Mouse (Mus musculus): Measurements from ENCODE around the gene Epha7. TPM values are rescaled to one million over a fixed set of nuclear protein-coding genes. Genes with fewer than 3 reads are reported as not detected.

The Epha7 gene
- polyA plus RNA-seq, 2 experiments: 0.58 to 1.1 TPM

GRCm38 (mm10) chr4:28837669-28838068 is 24.7 kb downstream of the Epha7 start:
- Histone ChIP-seq H3K4me1 (replicated peaks; ENCODE audit: control insufficient read depth in 2 of 2, insufficient read depth in 2 of 2, low read length in 1 of 2) (no peaks in the 10 kb centered on the region), H3K27me3 (ENCODE audit: control insufficient read depth, insufficient read depth, low read length) (no peaks in the 10 kb centered on the region), H3K27ac (no peak overlapping the region), H3K4me3 (ENCODE audit: insufficient read depth in 1 of 2, low read depth in 2 of 2, low read length in 2 of 2) (no peak overlapping the region), H3K4me2 (ENCODE audit: low read depth) (no peak overlapping the region), H3K36me3 (replicated peaks; ENCODE audit: control insufficient read depth, insufficient read depth, low read depth) (no peaks in the 10 kb centered on the region), H3K9me3 (ENCODE audit: control insufficient read depth, low read length) (no peaks in the 10 kb centered on the region), H3K9ac (replicated peaks) (no peak overlapping the region)
- ATAC-seq (ENCODE audit: insufficient read depth): no peak
- DNase-seq (ENCODE audit: low read depth in 3 of 3, low spot score in 3 of 3): no peak
- no peak for TF ChIP-seq CTCF (IDR thresholded peaks at IDR 0.05; ENCODE audit: low read depth)
- no peak for TF ChIP-seq EP300 (IDR thresholded peaks at IDR 0.05; ENCODE audit: low read depth)
- WGBS (ENCODE audit: insufficient replicate concordance): 34% methylated on average over 3 of the region's 3 CpGs

GRCm38 (mm10) chr4:28846311-28846710 is 33.4 kb downstream of the Epha7 start:
- ATAC-seq (ENCODE audit: insufficient read depth) (no peak), DNase-seq (ENCODE audit: low read depth in 3 of 3, low spot score in 3 of 3) (no peak)
- Histone ChIP-seq H3K9ac (replicated peaks) (no peak overlapping the region), H3K4me3 (ENCODE audit: insufficient read depth in 1 of 2, low read depth in 2 of 2, low read length in 2 of 2) (no peak overlapping the region), H3K4me2 (ENCODE audit: low read depth) (no peak overlapping the region), H3K27ac (no peak overlapping the region), H3K4me1 (replicated peaks; ENCODE audit: control insufficient read depth in 2 of 2, insufficient read depth in 2 of 2, low read length in 1 of 2) (no peaks in the 10 kb centered on the region), H3K9me3 (ENCODE audit: control insufficient read depth, low read length) (no peaks in the 10 kb centered on the region), H3K27me3 (ENCODE audit: control insufficient read depth, insufficient read depth, low read length) (no peaks in the 10 kb centered on the region), H3K36me3 (replicated peaks; ENCODE audit: control insufficient read depth, insufficient read depth, low read depth) (no peaks in the 10 kb centered on the region)
- TF ChIP-seq EP300 (IDR thresholded peaks at IDR 0.05; ENCODE audit: low read depth) (no peak), CTCF (IDR thresholded peaks at IDR 0.05; ENCODE audit: low read depth) (no peak)
- 54% methylated on average over 4 of the region's 4 CpGs for WGBS (ENCODE audit: insufficient replicate concordance)

- 40% methylated on average over 2 of the region's 2 CpGs for WGBS (ENCODE audit: insufficient replicate concordance)
- Histone ChIP-seq H3K27me3 (ENCODE audit: control insufficient read depth, insufficient read depth, low read length) (no peaks in the 10 kb centered on the region), H3K9me3 (ENCODE audit: control insufficient read depth, low read length) (no peaks in the 10 kb centered on the region), H3K27ac (no peak overlapping the region), H3K9ac (replicated peaks) (no peak overlapping the region), H3K36me3 (replicated peaks; ENCODE audit: control insufficient read depth, insufficient read depth, low read depth) (no peaks in the 10 kb centered on the region), H3K4me1 (replicated peaks; ENCODE audit: control insufficient read depth in 2 of 2, insufficient read depth in 2 of 2, low read length in 1 of 2) (no peaks in the 10 kb centered on the region), H3K4me3 (ENCODE audit: insufficient read depth in 1 of 2, low read depth in 2 of 2, low read length in 2 of 2) (no peak overlapping the region), H3K4me2 (ENCODE audit: low read depth) (no peak overlapping the region)
- no peak for TF ChIP-seq CTCF (IDR thresholded peaks at IDR 0.05; ENCODE audit: low read depth)
- TF ChIP-seq EP300 (IDR thresholded peaks at IDR 0.05; ENCODE audit: low read depth): no peak
- DNase-seq (ENCODE audit: low read depth in 3 of 3, low spot score in 3 of 3) (no peak), ATAC-seq (ENCODE audit: insufficient read depth) (no peak)
Measured at GRCm38 (mm10) chr4:28850388-28850787, 37.5 kb downstream of the Epha7 start.

- Histone ChIP-seq H3K36me3 (replicated peaks; ENCODE audit: control insufficient read depth, insufficient read depth, low read depth) (no peaks in the 10 kb centered on the region), H3K27ac (no peak overlapping the region), H3K9ac (replicated peaks) (no peak overlapping the region), H3K4me2 (ENCODE audit: low read depth) (no peak overlapping the region), H3K4me3 (ENCODE audit: insufficient read depth in 1 of 2, low read depth in 2 of 2, low read length in 2 of 2) (no peak overlapping the region), H3K27me3 (ENCODE audit: control insufficient read depth, insufficient read depth, low read length) (no peaks in the 10 kb centered on the region), H3K4me1 (replicated peaks; ENCODE audit: control insufficient read depth in 2 of 2, insufficient read depth in 2 of 2, low read length in 1 of 2) (no peaks in the 10 kb centered on the region), H3K9me3 (ENCODE audit: control insufficient read depth, low read length) (no peaks in the 10 kb centered on the region)
- WGBS (ENCODE audit: insufficient replicate concordance): 60% methylated on average over 6 of the region's 6 CpGs
- no peak for DNase-seq (ENCODE audit: low read depth in 3 of 3, low spot score in 3 of 3)
- no peak for TF ChIP-seq EP300 (IDR thresholded peaks at IDR 0.05; ENCODE audit: low read depth)
- no peak for TF ChIP-seq CTCF (IDR thresholded peaks at IDR 0.05; ENCODE audit: low read depth)
- no peak for ATAC-seq (ENCODE audit: insufficient read depth)
Measured at GRCm38 (mm10) chr4:28862845-28863666, 50.1 kb downstream of the Epha7 start.

- Histone ChIP-seq H3K36me3 (replicated peaks; ENCODE audit: control insufficient read depth, insufficient read depth, low read depth) (no peaks in the 10 kb centered on the region), H3K4me2 (ENCODE audit: low read depth) (no peak overlapping the region), H3K4me3 (ENCODE audit: insufficient read depth in 1 of 2, low read depth in 2 of 2, low read length in 2 of 2) (no peak overlapping the region), H3K27ac (no peak overlapping the region), H3K9me3 (ENCODE audit: control insufficient read depth, low read length) (no peaks in the 10 kb centered on the region), H3K4me1 (replicated peaks; ENCODE audit: control insufficient read depth in 2 of 2, insufficient read depth in 2 of 2, low read length in 1 of 2) (no peaks in the 10 kb centered on the region), H3K9ac (replicated peaks) (no peak overlapping the region), H3K27me3 (ENCODE audit: control insufficient read depth, insufficient read depth, low read length) (no peaks in the 10 kb centered on the region)
- TF ChIP-seq CTCF (IDR thresholded peaks at IDR 0.05; ENCODE audit: low read depth) (no peak), EP300 (IDR thresholded peaks at IDR 0.05; ENCODE audit: low read depth) (no peak)
- ATAC-seq (ENCODE audit: insufficient read depth) (no peak), DNase-seq (ENCODE audit: low read depth in 3 of 3, low spot score in 3 of 3) (no peak)
- WGBS (ENCODE audit: insufficient replicate concordance): 48% methylated on average over 2 of the region's 2 CpGs
Measured at GRCm38 (mm10) chr4:28866411-28866810, 53.5 kb downstream of the Epha7 start.

Data from liver, embryonic 14.5 days (tissue).